Mouse (Mus musculus): Measurements from ENCODE around the gene Hspa2. TPM values are rescaled to one million over a fixed set of nuclear protein-coding genes. Genes with fewer than 3 reads are reported as not detected.
"Not testable (repeated sequence)": the region's sequence is repeated elsewhere in the genome, so short reads cannot be mapped to it uniquely, and the experiment has no call there.

Hspa2 gene
- total RNA-seq, 2 experiments from 2014 or later: 114 to 117 TPM

DNA sequence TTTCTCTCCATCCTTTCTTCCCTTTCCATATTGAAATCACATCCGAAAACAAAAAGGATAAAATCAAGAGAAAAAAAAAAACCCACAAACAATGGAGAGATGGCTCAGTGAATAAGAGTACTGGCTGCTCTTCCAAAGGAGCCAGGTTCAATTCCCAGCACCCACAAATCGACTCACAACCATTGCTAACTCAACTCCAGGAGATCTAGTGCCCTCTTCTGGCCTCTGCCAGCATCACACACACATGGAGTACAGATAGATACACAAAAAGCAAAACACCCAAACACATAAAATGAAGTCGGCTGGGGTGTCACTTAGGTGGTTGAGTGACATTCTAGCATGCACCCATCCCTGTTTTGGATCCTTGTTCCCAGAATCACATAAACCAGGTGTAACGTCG lies 14.4 kb downstream of the Hspa2 start:
- Histone ChIP-seq H3K4me3 (no peak overlapping the region), H3K27ac (no peak overlapping the region)
- no peak for DNase-seq (ENCODE audit: low spot score in 2 of 2)
- TF ChIP-seq CTCF (conservative IDR thresholded peaks at IDR 0.05): peak; percentile 44

DNA sequence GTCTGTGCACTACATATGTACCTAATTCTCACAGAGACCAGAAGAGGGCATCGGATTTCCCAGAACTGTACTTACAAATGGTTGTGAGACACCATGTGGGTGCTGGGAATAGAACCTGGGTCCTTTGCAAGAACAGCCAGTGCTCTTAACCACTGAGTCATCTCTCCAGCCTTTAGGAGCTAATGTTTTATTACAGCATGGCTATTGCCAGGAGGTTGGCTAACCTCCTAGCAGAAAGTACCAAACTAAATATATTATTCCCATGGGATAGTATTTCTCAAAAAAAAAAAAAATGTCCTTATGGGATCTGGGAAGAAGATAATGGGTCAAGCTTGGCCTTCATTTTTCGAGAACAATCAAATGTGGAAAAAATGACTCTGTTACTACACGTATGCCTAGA lies 21.3 kb downstream of the Hspa2 start:
- Histone ChIP-seq H3K4me3 (no peak overlapping the region), H3K27ac (no peak overlapping the region)
- no peak for TF ChIP-seq CTCF (conservative IDR thresholded peaks at IDR 0.05)
- DNase-seq (ENCODE audit: low spot score in 2 of 2): no peak

DNA sequence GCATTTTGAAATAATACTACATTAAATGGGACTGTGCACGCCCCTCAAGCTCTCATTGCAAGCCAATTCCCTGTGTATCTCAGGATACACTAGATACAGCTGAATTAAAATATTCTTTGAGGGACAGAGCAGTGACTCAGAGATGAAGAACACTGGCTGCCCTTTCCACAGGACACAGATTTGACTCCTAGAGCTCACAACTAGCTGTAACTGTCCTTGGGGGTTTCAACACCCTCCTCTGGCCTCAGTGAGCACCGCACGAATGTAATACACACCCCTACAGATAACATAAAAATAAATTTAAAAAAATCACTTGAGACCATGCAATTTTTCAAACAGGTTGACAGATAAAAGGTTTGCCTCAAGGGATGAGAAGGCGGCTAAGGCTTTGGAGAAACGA lies 23.6 kb downstream of the Hspa2 start:
- no peak for TF ChIP-seq CTCF (conservative IDR thresholded peaks at IDR 0.05)
- no peak for DNase-seq (ENCODE audit: low spot score in 2 of 2)
- H3K27ac ChIP-seq: no peak overlapping the region
- H3K4me3 ChIP-seq: no peak overlapping the region

DNA sequence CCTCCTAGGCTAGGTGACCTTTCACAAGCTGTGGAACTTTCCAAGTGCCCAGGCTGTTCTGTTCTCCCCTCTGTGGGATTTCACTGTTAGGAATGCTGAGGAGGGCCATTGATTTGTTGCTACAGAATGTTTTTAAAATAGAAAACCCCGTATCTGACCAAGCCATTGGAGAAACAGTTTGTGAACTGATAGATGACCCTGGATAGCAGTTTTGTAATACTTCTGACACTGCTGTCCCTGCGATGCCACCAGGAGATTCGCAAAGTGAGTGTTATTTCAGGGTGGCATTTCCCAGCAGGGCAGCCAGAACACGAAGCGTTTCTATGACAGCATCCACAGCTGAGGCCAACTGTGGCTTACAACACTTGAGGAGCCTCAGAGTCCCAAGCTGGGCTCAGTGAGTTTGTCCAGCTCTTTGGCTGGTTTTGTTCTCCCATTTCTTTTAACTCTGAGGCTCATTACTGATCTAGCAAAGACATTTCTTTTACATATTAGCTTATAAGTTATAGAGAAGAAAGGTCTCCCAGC lies 27.0 kb downstream of the Hspa2 start:
- TF ChIP-seq CTCF (conservative IDR thresholded peaks at IDR 0.05): no peak
- H3K27ac ChIP-seq: peak overlapping the region; percentile 92
- H3K4me3 ChIP-seq: no peak overlapping the region
- peak; percentile 19 for DNase-seq (ENCODE audit: low spot score in 2 of 2)

DNA sequence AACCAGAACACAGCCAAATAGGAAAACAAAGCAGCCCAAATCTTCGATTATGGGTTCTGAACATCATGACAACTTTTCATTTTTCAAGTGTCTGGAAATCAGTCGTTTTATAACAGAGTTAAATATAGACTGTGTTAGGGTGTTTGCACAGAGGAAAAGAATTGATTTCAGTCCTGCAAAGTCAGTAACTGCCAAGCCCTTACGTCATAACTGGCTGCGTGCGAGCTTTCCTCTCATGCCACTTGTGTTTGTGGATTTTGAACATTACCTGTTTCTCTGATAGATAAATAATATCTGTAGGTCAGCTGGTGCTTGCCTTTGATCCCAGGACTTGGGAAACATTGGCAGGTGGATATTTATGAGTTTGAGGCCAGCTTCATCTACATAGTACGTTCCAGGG lies 27.5 kb downstream of the Hspa2 start:
- peak in 1 of 2 experiments; percentile 26 for DNase-seq (ENCODE audit: low spot score in 2 of 2)
- Histone ChIP-seq H3K4me3 (no peak overlapping the region), H3K27ac (peak overlapping the region; percentile 92)
- no peak for TF ChIP-seq CTCF (conservative IDR thresholded peaks at IDR 0.05)

DNA sequence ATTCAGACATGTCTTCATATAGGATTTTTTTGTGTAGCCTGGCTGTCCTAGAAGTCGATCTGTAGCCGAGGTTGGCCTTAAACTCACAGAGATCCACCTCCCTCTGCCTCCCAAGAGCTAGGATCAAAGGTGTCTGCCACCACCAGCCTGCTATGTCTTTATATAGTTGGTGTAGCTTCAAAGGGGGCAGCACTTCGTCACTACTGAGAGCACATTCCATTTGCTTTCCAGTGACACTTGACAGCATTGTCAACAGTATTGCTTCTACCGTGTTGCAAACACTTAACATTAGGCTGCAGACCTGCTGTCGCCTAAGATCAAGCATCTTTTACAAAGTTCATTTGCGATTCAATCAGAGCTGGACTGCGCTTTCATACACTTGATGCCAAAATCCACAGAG lies 30.1 kb downstream of the Hspa2 start:
- TF ChIP-seq CTCF (conservative IDR thresholded peaks at IDR 0.05): no peak
- Histone ChIP-seq H3K27ac (no peak overlapping the region), H3K4me3 (no peak overlapping the region)
- DNase-seq (ENCODE audit: low spot score in 2 of 2): no peak

DNA sequence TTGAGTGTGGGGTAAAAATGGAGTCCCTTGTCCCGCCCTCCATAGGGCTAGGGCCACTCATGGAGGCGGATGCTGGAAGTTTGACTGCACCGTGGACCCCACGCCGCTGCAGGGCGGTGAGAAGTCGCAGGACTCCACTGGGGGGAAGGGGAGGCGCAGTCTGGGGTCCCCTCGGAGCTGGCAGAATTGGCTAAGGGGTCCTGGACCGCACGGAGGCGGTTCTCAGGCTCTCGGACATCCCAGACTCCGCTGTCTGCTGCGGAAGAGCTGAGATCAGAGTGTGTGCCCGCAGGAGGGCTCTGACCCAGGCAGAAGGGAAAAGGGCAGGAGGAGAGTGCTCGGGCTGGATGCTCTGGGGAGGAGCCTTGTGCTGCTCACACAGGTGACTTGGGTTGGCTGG lies 31.1 kb downstream of the Hspa2 start:
- Histone ChIP-seq H3K4me3 (peak overlapping the region; percentile 17; the same call in 1 of the 2 replicates), H3K27ac (no peak overlapping the region)
- TF ChIP-seq CTCF (conservative IDR thresholded peaks at IDR 0.05): no peak
- no peak for DNase-seq (ENCODE audit: low spot score in 2 of 2)

DNA sequence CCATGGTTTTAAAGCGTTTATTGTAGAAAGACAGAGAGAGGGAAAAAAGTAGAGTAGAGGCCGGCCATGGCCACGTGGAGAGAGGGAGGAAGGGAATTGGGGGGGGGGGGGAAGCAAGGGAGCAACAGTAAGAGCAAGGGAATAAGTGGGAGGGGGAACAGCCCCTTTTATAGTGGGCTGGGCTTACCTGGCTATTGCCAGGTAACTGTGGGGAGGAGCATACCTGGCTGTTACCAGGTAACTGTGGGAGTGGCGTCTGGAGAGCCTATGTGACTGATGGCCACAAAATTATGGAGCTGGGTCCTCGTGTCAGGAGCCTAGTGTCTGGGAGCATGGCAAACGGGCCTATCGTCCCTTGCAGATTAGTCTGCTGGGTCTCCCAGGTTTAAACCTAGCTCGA lies 31.6 kb downstream of the Hspa2 start:
- no peak for TF ChIP-seq CTCF (conservative IDR thresholded peaks at IDR 0.05)
- no peak overlapping the region for H3K4me3 ChIP-seq
- H3K27ac ChIP-seq: no peak overlapping the region
- no peak for DNase-seq (ENCODE audit: low spot score in 2 of 2)

DNA sequence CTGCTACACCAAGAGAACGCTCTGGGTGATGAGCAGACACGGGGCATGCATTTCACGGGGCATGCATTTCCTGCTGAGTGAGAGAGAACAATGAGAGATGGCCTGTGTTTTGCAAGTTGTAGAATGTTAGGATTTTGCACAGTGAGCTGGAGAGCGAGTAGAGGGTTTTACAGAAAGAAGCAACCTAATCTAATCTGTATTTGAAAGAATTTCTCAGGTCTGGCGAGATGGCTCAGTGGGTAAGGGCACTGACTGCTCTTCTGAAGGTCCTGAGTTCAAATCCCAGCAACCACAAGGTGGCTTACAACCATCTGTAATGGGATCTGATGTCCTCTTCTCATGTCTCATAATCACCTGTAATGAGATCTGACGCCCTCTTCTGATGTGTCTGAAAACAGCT lies 39.5 kb downstream of the Hspa2 start:
- not testable (repeated sequence) for DNase-seq (ENCODE audit: low spot score in 2 of 2); H3K27ac ChIP-seq; H3K4me3 ChIP-seq

DNA sequence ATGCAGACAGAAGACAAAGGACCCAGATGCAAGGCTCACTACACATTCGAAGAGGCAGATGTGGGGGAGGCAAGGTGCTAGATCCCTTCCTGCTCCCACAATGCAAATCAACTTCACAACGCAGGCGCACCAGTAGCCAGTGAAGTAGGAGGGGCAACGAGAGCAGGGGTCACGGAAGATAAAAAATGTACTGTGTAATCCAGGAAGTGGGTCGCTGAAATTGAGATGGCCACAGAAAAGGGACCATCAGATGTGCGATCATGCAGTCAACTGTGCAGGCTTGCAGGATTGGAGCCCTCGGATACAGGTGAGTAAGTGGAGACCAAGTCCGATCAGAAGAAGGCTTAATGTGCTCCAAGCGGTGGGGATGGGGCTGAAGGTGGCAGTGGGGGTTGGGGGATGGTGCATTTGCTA lies 40.4 kb downstream of the Hspa2 start:
- H3K4me3 ChIP-seq: no peak overlapping the region
- DNase-seq (ENCODE audit: low spot score in 2 of 2): no peak
- no peak for TF ChIP-seq CTCF (conservative IDR thresholded peaks at IDR 0.05)

DNA sequence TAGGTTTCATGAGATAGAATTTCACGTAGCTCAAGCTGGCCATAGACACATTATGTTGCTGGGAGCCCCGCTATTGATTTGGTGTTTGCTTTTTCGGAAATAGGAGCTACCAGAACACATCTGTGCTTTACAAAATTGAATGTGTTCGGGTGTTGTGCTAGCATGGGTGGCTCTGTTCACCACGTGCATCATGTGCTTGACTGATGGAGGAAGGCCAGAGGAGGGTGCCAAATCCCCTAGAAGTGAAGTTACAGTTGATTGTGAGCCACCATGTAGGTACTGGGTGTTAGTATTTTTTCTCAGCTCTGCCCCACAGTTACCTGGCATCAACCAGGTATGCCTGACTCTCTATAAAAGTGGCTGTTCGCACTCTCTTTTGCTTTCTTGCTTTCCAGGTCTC lies 40.9 kb downstream of the Hspa2 start:
- H3K4me3 ChIP-seq: no peak overlapping the region
- no peak for DNase-seq (ENCODE audit: low spot score in 2 of 2)
- TF ChIP-seq CTCF (conservative IDR thresholded peaks at IDR 0.05): no peak
- H3K27ac ChIP-seq: no peak overlapping the region

More for the DNA sequence above, 40.4 kb downstream of the Hspa2 start:
- H3K27ac ChIP-seq: no peak overlapping the region

DNA sequence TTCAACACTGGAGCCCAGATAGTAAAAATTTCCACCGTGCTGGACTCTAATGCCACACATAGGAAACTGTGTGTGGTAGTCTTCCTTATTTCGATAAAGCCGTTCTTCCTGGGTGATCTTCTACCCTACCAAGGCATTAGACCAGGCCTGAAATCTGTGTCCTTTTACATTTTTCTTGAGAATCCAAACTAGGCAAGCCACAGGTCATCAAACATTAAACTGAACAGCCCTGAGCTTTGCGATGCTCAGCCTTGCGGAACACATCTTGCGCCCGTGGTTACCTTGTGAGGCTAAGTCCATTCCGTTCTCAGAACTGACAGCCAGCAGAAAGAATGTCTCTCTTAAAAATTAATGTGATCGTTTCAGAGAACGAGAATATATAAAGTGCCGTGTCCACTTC lies 42.2 kb downstream of the Hspa2 start:
- Histone ChIP-seq H3K27ac (no peak overlapping the region), H3K4me3 (no peak overlapping the region)
- no peak for DNase-seq (ENCODE audit: low spot score in 2 of 2)
- no peak for TF ChIP-seq CTCF (conservative IDR thresholded peaks at IDR 0.05)

DNA sequence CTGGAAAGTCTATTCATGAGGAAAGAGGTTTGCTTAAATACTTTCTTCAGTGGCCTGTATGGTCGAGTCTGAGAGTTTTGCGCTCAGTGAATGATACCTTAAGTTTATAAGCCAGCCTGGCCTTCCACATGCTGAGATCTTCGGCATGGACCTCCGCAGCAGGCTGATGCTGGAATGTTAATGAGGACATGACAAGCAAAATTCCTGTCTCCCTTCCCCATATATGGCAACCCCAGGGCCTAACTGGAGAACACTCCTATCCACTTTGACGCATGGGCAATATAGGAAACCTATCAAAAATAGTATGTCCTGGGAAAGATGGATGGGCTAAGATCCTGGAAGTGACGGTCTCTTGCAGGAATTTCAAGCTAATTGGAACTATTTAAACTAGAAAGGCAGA lies 44.2 kb downstream of the Hspa2 start:
- no peak for TF ChIP-seq CTCF (conservative IDR thresholded peaks at IDR 0.05)
- no peak overlapping the region for H3K27ac ChIP-seq
- no peak for DNase-seq (ENCODE audit: low spot score in 2 of 2)
- H3K4me3 ChIP-seq: no peak overlapping the region

DNA sequence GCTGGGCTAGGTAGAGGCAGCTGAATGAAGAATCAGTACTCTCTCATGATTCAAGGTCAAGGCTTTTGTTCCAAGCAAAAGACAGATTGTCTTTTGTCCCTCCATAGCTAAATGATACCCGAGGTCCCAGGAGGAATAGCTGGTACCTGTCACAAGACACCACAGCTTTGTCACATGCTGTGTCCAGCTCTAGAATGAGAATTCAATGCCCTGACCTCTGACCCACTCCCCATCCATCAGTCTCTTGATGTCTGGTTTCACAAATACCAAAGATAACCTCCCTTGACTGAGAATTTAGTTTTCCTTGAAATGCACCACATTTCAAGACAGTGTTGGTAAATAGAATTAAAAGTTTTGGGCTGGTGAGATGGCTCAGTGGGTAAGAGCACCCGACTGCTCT lies 48.2 kb downstream of the Hspa2 start:
- Histone ChIP-seq H3K27ac (no peak overlapping the region), H3K4me3 (no peak overlapping the region)
- TF ChIP-seq CTCF (conservative IDR thresholded peaks at IDR 0.05): no peak
- no peak for DNase-seq (ENCODE audit: low spot score in 2 of 2)

Other genes with a start within 250 kb of the Hspa2 start
- under 1 TPM in 1 of 2 experiments, not detected in 1; 0.23 TPM for gene Esr2, start 226.9 kb upstream of the Hspa2 start, total RNA-seq (2021)
- gene Tex21, start 157.4 kb upstream of the Hspa2 start, total RNA-seq (2021): not detected
- gene Mthfd1, start 148.9 kb upstream of the Hspa2 start, total RNA-seq (2021): 10 to 100 TPM; 42.6 to 47.5 TPM
- 10 to 100 TPM; 61.5 to 63.0 TPM for gene Akap5, start 79.3 kb upstream of the Hspa2 start, total RNA-seq (2021)
- gene Zbtb25, start 34.6 kb upstream of the Hspa2 start, total RNA-seq (2021): 10 to 100 TPM; 17.6 to 23.6 TPM
- gene Zbtb1, start 33.9 kb upstream of the Hspa2 start, total RNA-seq (2021): 1 to 10 TPM; 7.2 to 8.3 TPM
- gene Ppp1r36, start 13.4 kb downstream of the Hspa2 start, total RNA-seq (2021): 1 to 10 TPM; 1.9 TPM
- gene Plekhg3, start 126.7 kb downstream of the Hspa2 start, total RNA-seq (2021): 10 to 100 TPM; 22.9 to 24.4 TPM

All from layer of hippocampus, adult 2 months (tissue).